Mouse (Mus musculus): ENCODE data around the gene Sh3gl2.
A peak's percentile ranks its signal among the peaks of the same experiment; 100 is the strongest.

Sh3gl2 gene

GRCm38 (mm10) chr4:85416466-85416865 lies 211.5 kb downstream of the Sh3gl2 start:
- DNase-seq (ENCODE audit: low read depth): no peak

GRCm38 (mm10) chr4:85420429-85420828 lies 215.5 kb downstream of the Sh3gl2 start:
- DNase-seq (ENCODE audit: low read depth): no peak

- no peak for DNase-seq (ENCODE audit: low read depth)
Observed at GRCm38 (mm10) chr4:85426211-85426610, 221.3 kb downstream of the Sh3gl2 start.

GRCm38 (mm10) chr4:85432786-85433185 lies 227.9 kb downstream of the Sh3gl2 start:
- DNase-seq (ENCODE audit: low read depth): no peak

- no peak for DNase-seq (ENCODE audit: low read depth)
Observed at GRCm38 (mm10) chr4:85434734-85435133, 229.8 kb downstream of the Sh3gl2 start.

- DNase-seq (ENCODE audit: low read depth): no peak
Observed at GRCm38 (mm10) chr4:85438813-85439212, 233.9 kb downstream of the Sh3gl2 start.

- DNase-seq (ENCODE audit: low read depth): no peak
Observed at GRCm38 (mm10) chr4:85483586-85483985, 278.7 kb downstream of the Sh3gl2 start.

- no peak for DNase-seq (ENCODE audit: low read depth)
Observed at GRCm38 (mm10) chr4:85486316-85486946, 281.5 kb downstream of the Sh3gl2 start.

- no peak for DNase-seq (ENCODE audit: low read depth)
Observed at GRCm38 (mm10) chr4:85505718-85506117, 300.8 kb downstream of the Sh3gl2 start.

GRCm38 (mm10) chr4:85506976-85507375 lies 302.1 kb downstream of the Sh3gl2 start:
- no peak for DNase-seq (ENCODE audit: low read depth)

- DNase-seq (ENCODE audit: low read depth): no peak
Observed at GRCm38 (mm10) chr4:85507491-85507890, 302.6 kb downstream of the Sh3gl2 start.

- DNase-seq (ENCODE audit: low read depth): no peak
Observed at GRCm38 (mm10) chr4:85513288-85513687, 308.4 kb downstream of the Sh3gl2 start.

GRCm38 (mm10) chr4:85513792-85514191 lies 308.9 kb downstream of the Sh3gl2 start, which contains the start of gene Adamtsl1:
Gene Adamtsl1 (plus strand): TSS chr4:85514172.
- DNase-seq (ENCODE audit: low read depth): no peak

GRCm38 (mm10) chr4:85514205-85514681 lies 309.3 kb downstream of the Sh3gl2 start:
- peak; percentile 5 for DNase-seq (ENCODE audit: low read depth)

- no peak for DNase-seq (ENCODE audit: low read depth)
Observed at GRCm38 (mm10) chr4:85526966-85527566, 322.1 kb downstream of the Sh3gl2 start.

- no peak for DNase-seq (ENCODE audit: low read depth)
Observed at GRCm38 (mm10) chr4:85529852-85530251, 324.9 kb downstream of the Sh3gl2 start.

- no peak for DNase-seq (ENCODE audit: low read depth)
Observed at GRCm38 (mm10) chr4:85539677-85540076, 334.8 kb downstream of the Sh3gl2 start.

- DNase-seq (ENCODE audit: low read depth): no peak
Observed at GRCm38 (mm10) chr4:85543221-85543620, 338.3 kb downstream of the Sh3gl2 start.

- DNase-seq (ENCODE audit: low read depth): no peak
Observed at GRCm38 (mm10) chr4:85554696-85555095, 349.8 kb downstream of the Sh3gl2 start.

GRCm38 (mm10) chr4:85559753-85560152 lies 354.8 kb downstream of the Sh3gl2 start:
- no peak for DNase-seq (ENCODE audit: low read depth)

- no peak for DNase-seq (ENCODE audit: low read depth)
Observed at GRCm38 (mm10) chr4:85585426-85585825, 380.5 kb downstream of the Sh3gl2 start.

GRCm38 (mm10) chr4:85588928-85589327 lies 384.0 kb downstream of the Sh3gl2 start:
- DNase-seq (ENCODE audit: low read depth): no peak

- no peak for DNase-seq (ENCODE audit: low read depth)
Observed at GRCm38 (mm10) chr4:85591037-85591436, 386.1 kb downstream of the Sh3gl2 start.

GRCm38 (mm10) chr4:85594159-85594558 lies 389.2 kb downstream of the Sh3gl2 start:
- no peak for DNase-seq (ENCODE audit: low read depth)

Measured in c-Kit-positive CD71-negative TER-119-negative erythroid progenitor cells, embryonic 14.5 days (primary cell).